Mouse (Mus musculus): ENCODE data around the gene Ing4.
"Not testable (repeated sequence)": the region's sequence is repeated elsewhere in the genome, so short reads cannot be mapped to it uniquely, and the experiment has no call there.

The Ing4 gene

DNA sequence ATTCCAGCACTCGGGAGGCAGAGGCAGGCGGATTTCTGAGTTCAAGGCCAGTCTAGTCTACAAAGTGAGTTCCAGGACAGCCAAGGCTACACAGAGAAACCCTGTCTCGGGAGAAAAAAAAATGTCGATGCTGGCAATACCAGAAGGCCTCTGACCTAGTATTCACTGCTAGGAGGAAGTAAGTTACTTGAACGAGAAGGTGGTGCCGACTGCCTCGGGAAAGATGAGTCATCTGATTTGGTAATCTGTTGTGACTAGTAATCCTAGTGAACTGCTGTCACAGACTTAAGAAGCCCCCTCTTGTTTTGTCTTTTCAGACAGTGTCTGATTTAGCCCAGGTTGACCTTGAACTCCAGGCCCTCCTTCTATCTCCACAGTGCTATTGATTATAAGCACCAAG, 1.5 kb downstream of the Ing4 start:
- no peak for DNase-seq (ENCODE audit: low read depth, low spot score)

DNA sequence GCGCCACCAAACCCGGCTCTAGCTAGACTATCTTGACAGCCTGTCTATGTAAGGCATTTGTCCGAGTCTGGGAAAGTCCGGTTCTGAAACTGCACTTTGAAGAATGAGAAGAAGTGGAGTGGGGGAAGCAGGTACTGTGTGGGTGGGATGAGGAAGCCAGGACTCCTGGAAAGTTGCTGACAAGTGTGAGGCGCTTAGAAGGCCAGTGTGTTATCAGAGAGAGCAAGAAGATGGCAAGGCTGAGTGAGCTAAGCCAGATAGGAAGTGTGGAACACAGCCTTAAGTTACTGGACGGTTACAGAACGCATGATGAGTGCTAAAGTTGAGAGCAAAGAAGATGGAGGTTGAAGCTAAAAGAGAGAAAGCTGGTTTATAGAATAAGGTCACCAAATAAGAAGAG, 2.5 kb downstream of the Ing4 start:
- DNase-seq (ENCODE audit: low read depth, low spot score), result no peak

DNA sequence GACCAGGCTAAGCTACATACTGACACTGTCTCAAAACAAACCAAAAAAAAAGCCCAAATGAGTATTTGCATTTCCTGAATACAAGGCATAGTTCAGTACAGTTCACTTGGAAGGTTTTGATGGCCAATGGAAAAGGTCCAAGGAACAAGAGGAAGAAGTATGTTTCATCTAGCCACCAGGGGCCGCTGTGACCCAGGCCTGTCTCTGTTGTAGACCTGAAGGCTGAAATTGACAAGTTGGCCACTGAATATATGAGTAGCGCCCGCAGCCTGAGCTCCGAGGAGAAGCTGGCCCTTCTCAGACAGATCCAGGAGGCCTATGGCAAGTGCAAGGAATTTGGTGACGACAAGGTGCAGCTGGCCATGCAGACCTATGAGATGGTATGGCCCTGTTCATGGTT, 7.1 kb downstream of the Ing4 start:
- DNase-seq (ENCODE audit: low read depth, low spot score), result peak; percentile 36

DNA sequence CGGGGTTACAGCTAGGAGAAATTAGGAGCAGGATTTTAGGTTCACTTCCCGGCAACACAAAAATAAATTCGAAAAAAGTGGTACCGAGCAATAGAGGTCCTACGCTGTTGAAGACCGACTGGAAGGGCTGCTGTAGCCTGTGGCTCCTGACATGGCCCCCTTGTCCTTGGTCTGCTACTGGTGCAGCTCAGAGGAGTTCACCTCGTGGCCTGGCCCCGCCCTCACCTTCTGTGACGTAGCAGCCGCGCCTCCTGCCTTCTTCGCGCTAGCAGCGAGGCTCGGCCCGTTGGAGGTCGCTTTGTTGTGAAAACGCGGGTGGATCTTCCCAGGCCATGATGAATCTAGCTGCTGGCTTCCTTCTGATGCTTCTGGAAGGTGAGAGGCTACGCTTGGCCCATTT, 10.1 kb downstream of the Ing4 start, which contains the start of gene Acrbp:
Gene Acrbp (plus strand): TSS at position 12 of the 400 bp plus-strand sequence.
- no peak for DNase-seq (ENCODE audit: low read depth, low spot score)

DNA sequence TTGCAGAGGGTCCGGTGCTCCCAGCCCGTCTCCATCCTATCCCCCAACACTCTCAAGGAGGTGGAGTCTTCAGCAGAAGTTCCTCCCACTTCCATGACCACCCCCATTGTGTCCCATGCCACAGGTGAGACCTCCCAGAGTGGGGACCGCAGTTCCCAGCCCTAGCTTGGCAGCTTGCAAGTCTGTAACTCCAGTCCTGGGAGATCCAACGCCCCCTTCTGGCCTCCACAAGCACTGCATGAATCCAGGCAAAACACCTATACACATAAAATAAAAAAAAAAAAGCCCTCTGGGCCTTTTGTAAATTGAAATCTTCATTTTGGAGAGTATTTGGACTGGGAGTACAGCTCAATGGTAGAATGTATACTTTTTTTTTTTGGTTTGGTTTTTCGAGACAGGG, 11.7 kb downstream of the Ing4 start:
- no peak for DNase-seq (ENCODE audit: low read depth, low spot score)

DNA sequence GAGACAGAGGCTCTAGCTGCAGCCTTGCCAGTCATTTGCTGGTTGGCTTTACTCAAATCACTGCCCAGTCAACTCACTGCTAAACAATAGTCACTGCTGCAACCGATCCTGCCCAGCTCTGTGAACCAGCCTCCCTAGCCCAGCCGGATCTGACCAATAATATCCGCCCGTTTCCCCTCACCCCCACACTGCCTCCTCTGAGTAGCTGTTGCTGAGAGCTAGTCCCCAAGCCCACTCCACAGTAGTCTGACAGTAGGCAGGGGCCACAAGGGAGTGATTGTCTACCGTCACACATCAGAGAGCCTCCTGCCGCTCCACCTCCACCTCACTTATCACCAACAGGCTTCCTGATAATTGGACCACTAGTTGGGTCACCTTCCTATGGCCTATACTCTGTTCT, 21.9 kb downstream of the Ing4 start:
- DNase-seq (ENCODE audit: low read depth, low spot score), result no peak

DNA sequence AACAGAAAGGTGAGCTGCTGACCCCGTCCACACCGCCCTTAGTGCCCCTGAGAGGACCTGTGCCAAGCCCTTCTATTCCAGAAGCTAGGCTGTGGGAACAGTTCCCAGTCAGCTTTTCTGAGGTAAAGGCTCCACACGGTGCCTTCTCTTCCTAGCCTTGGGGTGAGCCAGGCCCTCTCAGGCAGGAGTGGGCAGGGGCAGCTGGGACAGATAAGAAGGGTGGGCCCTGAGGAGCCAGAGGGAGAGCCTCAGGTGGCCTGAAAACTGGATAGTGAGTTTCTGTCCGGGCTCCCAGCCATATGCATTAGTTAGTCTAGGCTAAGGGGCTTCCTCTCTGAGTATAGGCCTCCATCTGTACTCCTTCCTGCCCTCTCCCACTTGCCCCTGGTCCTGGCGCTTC, 23.0 kb downstream of the Ing4 start:
- DNase-seq (ENCODE audit: low read depth, low spot score), result no peak

DNA sequence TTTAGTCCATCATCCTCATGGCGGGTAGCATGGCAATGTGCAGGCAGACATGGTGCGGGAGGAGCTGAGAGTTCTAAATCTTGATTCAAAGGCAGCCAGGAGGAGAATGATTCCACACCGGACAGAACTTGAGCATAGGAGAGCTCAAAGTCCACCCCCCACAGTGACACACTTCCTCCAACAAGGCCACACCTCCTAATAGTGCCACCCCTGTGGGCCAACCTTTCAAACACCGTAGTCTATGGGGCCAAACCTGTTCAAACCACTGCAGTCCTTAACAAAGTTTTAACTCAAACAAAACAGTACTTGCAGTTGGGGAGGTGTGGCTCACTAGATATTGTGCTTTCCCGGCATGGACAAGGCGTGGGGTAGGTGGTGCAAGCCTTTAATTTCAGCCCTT, 24.3 kb downstream of the Ing4 start:
- no peak for DNase-seq (ENCODE audit: low read depth, low spot score)

DNA sequence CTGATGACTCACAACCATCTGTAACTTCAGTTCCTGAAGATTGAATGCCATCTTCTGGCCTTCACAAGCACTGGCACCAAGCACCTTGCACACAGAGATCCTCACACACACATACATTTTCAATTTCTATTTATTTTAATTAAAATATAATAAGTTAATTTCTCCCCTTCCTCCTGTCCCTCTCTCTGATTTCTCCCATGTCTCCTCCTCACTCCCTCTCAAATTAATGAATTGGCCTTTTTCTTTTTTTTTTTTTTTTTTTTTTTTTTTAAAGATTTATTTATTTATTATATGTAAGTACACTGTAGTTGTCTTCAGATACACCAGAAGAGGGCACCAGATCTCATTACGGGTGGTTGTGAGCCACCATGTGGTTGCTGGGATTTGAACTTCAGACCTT, 25.7 kb downstream of the Ing4 start:
- not testable (repeated sequence) for DNase-seq (ENCODE audit: low read depth, low spot score)

DNA sequence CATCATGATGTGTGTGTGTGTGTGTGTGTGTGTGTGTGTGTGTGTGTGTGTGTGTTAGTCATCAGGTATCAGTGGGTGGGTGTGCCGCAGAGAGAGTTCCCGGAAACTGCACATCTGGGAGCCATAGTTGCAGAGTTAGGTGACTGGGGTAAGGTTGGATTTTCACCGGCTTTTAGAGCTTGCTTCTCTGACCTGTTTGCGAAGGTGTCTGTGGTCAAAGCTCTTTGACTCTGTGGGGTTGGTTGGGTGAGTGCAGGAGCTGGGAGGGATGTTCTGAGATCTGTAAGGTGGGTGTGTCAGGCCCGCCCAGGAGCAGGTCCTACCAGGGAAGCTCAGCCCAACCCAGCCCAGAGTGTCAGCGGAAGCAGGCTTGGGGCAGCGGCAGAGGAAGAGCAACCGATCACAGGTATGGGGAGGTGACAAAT, 28.0 kb downstream of the Ing4 start, which contains the start of gene Lpar5:
Gene Lpar5 (plus strand): TSS at position 350 of the 425 bp plus-strand sequence.
- DNase-seq (ENCODE audit: low read depth, low spot score), result no peak

DNA sequence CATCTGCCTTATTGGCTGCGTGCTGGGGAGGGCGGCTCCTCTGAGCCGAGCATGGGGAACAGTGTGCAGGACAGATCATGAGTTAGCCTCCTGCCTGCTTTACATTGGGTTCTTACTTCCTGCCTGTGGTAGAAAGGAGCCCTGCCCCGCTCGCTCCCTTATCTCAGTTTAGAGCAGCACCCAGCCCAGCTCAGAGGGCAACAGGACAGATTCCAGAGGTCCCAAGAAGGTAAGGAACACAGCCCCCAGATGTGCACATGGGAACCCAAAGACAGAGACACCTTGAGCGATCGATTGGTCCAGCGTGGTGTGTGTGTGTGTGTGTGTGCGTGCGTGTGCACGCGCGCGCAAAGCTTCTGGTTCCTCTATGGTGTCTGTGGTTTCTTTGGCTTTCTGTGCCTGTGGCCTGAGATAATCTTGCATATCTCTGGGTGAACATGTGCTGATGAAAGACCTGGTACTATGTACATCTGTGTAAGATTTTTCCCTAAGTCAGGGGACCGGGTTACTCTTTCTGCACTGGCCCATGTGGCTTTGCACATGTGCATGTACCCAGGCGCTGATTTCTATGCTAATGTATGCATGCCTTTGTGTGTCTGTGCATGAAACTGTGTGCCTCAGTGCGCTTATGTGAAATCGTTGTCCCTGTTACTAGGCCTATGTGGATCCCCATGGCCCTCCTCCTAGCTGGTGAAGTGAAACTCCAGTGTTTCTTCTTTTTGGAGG, 31.8 kb downstream of the Ing4 start:
- no peak for DNase-seq (ENCODE audit: low read depth, low spot score)

DNA sequence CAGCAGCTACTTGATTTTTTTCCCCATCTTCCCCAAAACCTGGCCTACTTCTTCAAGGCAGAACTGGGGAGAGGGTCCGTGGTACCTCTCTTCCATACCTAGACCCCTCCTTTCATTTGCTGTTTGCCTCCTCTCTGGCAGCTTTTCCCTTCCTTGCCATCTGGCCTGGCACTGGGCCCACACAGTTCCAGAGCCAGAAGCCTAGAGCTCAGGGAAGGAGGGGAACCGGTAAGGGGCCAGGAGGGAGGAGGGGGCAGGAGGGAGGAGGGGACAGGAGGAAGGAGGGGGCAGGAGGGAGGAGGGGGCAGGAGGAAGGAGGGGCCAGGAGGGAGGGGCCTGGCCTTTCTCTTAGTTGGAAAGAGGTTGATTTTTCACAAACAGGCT, 32.3 kb downstream of the Ing4 start:
- DNase-seq (ENCODE audit: low read depth, low spot score), result no peak

DNA sequence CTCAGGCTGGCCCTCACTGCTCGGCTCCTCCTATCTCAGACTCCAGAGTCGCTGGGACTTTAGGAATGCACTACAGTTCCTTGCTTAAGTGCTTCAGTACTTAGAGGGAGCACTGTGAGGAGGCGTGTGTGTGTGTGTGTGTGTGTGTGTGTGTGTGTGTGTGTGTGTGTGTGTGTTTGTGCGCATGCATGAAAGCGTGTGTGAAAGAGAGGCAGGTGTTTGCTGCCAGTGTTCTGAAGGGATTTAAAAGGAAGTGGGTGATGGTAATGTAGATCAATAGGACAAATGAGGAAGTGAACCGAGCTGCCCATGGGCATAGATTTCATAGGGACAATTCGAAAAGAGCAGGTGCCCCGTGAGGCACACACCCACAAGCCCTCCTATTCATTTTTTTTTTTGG, 34.3 kb downstream of the Ing4 start:
- no peak for DNase-seq (ENCODE audit: low read depth, low spot score)

DNA sequence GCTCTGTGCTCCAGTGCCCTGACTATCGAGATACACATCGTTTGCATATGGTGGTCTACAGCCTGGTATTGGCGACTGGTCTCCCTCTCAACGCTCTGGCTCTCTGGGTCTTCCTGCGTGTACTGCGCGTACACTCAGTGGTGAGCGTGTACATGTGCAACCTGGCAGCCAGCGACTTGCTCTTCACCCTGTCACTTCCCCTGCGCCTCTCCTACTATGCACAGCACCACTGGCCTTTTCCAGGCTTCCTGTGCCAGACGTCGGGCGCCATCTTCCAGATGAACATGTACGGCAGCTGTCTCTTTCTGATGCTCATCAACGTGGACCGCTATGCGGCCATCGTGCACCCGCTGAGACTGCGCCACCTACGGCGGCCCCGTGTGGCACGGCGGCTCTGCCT, 41.8 kb downstream of the Ing4 start:
- DNase-seq (ENCODE audit: low read depth, low spot score), result no peak

DNA sequence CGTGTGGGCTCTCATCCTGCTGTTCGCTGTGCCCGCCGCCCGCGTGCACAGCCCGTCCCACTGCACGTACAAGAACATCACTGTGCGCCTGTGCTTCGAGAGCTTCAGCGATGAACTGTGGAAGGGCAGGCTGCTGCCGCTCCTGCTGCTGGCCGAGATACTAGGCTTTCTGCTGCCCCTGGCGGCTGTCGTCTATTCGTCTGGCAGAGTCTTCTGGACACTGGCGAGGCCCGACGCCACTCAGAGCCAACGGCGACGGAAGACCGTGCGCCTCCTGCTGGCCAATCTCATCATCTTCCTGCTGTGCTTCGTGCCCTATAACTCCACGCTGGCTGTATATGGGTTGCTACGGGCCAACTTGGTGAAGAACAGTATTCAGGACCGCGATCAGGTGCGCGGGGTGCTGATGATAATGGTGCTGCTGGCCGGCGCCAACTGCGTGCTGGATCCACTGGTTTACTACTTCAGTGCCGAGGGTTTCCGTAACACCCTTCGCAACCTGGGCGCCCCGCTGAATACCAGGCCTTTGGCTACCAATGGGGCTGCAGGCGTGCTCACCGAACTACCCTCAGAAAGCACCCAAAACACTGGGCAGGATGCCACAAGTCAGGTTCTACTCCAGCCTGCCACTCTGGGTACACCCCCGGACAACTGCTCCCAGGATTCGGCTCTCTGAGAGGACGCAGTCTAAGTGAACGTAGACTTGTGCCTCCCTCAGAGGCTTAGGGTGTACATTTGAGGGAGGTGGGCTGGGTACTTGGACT, 42.4 kb downstream of the Ing4 start:
- DNase-seq (ENCODE audit: low read depth, low spot score), result peak; percentile 78

DNA sequence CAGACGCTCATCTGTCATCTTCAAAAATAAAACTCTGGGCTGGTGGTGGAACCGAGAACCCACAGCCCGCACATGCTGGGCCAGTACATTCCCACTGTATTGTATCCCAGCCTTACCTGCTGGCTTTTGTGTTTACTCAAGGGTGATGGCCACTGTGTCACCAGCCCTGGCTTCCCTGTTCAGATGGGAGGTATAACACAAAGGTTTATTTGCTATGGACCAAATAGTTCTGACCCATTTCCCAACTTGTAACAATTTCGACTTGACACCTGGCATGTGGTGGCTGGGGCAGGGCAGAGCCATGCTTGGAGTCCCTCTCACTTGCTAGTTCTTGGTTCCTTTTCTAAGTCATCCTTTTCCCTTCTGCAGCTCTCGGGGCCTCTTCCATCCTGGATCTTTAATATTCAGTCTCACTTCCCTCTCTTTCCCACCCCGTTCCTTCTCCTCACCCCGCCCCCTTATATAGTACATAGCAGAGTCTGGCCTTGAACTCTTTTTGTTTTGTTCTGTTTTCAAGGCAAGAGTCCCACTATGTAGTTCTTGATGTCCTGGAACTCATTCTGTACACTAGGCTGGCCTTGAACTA, 43.3 kb downstream of the Ing4 start:
- DNase-seq (ENCODE audit: low read depth, low spot score), result no peak

DNA sequence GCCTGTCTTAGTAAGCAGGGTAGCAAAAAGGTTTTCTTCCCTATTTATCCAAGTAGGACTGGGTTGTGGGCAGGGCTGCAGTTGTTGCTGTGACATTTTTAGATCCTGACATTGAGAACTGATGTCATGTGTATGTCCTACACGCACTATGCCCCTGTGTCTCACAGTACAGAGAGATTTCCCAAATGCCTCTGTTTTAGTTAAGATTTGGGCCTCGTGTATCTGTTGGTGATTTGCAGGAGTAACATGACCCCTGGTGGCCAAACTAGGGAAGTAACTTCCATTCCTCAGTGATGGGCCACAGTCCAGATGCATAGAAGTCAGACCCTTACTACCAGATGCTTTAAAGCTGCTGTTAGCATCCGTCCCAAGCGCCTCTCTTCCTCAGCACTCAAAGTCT, 44.9 kb downstream of the Ing4 start:
- no peak for DNase-seq (ENCODE audit: low read depth, low spot score)

DNA sequence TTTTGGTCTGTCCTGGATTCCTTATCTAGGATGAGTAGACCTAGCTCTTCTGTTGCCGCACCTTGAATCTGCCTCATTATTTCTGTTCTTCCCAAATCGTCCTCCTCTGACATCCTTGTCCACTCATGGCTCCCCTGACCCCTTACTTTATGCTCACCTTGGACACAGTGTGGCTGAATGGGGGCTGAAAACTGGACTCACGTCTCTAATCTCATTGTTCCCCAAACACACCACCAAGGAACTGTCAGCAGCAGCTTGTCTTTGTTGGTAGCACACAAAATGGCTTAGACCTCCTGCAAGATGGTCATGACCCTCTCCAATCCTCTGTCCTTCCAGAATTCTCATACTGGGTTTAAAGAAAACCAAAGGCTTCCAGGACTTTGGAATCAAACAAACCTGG, 48.4 kb downstream of the Ing4 start:
- no peak for DNase-seq (ENCODE audit: low read depth, low spot score)

DNA sequence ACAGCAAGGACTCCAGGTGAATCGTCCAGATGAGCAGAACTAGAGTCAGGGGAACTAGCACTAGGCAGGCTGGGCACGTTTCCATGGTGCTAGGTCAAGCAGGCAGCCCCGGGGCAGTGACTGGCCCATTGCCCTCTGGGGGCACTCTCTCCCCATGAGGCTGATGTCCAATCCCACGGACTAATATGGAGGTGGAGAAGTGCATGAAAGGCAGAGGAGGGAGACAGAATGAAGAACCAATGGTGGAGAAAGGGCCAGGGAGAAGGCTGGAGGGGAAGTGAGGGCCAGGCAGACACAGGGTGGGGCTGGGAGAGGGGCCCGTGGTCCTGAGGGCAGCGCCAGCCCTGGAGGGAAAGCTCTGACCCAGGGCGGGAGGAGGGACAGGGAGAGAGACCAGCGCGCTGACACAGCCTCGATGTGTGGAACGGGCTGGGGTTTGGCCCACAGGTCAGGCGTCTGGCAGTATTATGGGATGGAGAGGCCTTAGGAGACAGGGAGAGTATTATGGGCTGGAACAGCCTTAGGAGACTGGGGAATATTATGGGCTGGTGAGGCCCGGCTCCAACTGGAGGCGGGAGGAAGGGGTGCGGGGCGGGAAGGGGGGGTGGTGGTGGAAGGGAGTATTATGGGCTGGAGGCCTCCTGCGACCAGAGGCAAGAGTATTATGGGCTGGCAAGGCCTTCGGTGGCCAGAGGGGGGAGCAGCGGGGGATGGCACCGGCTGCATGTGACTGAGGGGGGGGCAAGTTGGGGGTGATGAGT, 49.2 kb downstream of the Ing4 start:
- peak; percentile 81 for DNase-seq (ENCODE audit: low read depth, low spot score)

DNA sequence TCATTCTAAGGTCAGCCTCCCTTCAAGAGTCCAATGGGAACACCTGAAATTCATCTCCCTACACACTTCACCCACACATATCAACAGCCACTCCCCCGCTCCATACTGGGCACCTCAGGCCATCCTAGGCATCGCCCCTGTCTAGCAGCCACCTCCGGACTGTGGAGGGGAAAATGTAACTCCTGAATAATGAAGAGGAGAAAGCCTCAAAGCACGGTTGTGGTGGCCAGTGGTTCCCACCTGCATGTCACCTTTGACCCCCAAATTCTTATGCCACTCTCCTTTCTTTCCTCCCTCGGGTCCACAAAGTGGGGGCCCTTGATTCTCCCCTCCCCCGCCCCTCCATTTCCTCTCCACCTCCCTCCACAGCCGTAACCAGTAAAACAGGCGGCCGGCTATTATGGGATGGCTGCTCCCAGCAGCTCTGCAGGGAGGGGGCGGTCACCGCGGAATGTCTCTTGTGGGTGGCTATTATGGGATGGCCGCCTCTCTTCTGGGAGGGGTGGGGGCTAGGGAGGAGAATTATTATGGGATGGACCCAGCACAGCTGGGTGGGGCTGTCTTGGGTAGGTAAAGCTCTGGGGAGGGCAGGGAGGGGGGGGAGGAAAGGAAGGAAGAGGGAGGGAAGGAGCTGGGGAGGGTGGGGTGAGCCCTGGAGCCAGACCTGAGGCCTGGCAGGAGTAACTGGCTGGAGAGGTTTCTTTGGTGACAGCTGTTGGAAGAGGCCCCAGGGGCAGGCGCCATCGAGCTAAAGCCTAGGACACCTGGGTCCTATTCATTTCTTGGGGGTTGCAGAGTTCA, 50.2 kb downstream of the Ing4 start:
- peak; percentile 50 for DNase-seq (ENCODE audit: low read depth, low spot score)
